Mouse (Mus musculus): ENCODE results near the gene Uchl4. TPM values are rescaled to one million over a fixed set of nuclear protein-coding genes. Genes with fewer than 3 reads are reported as not detected.
"Not testable (repeated sequence)": the region's sequence is repeated elsewhere in the genome, so short reads cannot be mapped to it uniquely, and the experiment has no call there.

Gene Uchl4
- polyA plus RNA-seq, 1 experiment from 2014 or later, result 5.2 TPM

DNA sequence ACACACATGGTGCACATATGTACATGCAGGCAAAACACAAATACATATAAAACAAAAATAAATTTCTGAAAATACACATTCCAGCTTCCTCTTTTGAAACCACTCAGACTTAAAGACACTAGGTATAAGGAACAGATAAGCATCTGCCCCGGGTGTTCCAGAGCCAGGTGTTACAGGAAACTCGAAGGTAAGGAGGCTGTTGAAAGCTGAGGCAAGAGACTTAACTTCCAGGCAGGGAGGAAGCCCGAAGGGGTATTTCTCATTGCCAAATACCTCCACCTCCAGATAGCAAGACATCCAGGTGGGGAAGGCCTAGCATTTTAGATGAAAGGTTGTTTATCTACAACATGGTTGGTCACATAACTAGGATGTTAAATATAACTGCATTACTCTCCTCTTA is 20.4 kb downstream of the Uchl4 start:
- WGBS, result 76% methylated on average over 3 of the region's 3 CpGs
- no peak overlapping the region for H3K27ac ChIP-seq (ENCODE audit: low read depth, low read length)

DNA sequence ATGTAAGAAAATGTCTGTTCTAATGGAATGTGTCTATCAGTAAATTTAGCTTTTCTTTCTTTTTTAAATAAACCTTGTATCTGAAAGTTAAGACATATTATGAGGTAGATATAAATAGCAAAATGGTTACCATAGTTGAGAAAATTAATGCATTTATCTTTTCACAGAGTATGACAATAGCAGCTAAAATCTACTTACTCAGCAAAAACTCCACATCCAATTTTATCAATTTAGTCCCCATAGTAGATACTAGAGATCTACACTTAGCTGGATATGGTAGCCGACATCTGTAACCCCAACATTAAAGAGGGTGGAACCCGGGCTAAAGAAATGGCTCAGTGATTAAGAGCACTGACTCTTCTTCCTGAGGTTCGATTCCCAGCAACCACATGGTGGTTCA is 21.2 kb downstream of the Uchl4 start:
- Histone ChIP-seq H3K36me3 (ENCODE audit: control insufficient read depth, insufficient read depth, low read length) (no peaks in the 10 kb centered on the region), H3K27ac (ENCODE audit: low read depth, low read length) (no peak overlapping the region), H3K27me3 (ENCODE audit: control insufficient read depth, insufficient read depth, low read length) (no peaks in the 10 kb centered on the region), H3K9ac (ENCODE audit: low read depth, low read length) (no peak overlapping the region), H3K9me3 (ENCODE audit: control insufficient read depth, low read length) (no peaks in the 10 kb centered on the region), H3K4me3 (ENCODE audit: low read depth, low read length) (no peak overlapping the region), H3K4me1 (replicated peaks; ENCODE audit: control insufficient read depth, insufficient read depth, low read length) (no peaks in the 10 kb centered on the region; the same call in 1 of the 2 replicates), H3K4me2 (replicated peaks; ENCODE audit: low read depth, low read length) (no peak overlapping the region)
- WGBS, result 89% methylated on average over 3 of the region's 3 CpGs
- no peak for ATAC-seq (ENCODE audit: low FRiP score)
- DNase-seq (ENCODE audit: low spot score), result no peak

More for the DNA sequence above, 20.4 kb downstream of the Uchl4 start:
- Histone ChIP-seq H3K27me3 (ENCODE audit: control insufficient read depth, insufficient read depth, low read length) (no peaks in the 10 kb centered on the region), H3K4me1 (replicated peaks; ENCODE audit: control insufficient read depth, insufficient read depth, low read length) (no peaks in the 10 kb centered on the region; the same call in 1 of the 2 replicates), H3K9me3 (ENCODE audit: control insufficient read depth, low read length) (no peaks in the 10 kb centered on the region), H3K9ac (ENCODE audit: low read depth, low read length) (no peak overlapping the region), H3K4me2 (replicated peaks; ENCODE audit: low read depth, low read length) (no peak overlapping the region), H3K4me3 (ENCODE audit: low read depth, low read length) (no peak overlapping the region), H3K36me3 (ENCODE audit: control insufficient read depth, insufficient read depth, low read length) (no peaks in the 10 kb centered on the region)
- ATAC-seq (ENCODE audit: low FRiP score) (no peak), DNase-seq (ENCODE audit: low spot score) (no peak)

DNA sequence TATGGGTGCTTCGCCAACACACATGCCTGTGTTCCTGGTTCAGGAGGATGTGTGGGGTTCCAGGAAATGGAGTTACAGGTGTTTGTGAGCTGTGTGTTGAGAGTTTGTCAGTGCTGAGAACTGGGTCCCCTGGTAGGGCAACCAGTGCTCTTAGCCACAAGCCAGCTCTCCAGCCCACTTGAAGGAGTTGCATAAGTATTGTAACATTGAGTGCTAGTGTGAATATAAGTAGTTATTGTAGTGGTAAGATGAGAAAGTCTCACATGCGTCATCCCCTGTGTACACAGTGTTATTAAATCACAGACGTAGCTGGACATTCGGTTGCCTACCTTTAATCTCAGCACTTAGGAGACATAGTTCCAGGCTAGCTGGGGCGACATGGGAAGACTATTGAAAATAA is 24.9 kb downstream of the Uchl4 start:
- no peak overlapping the region for H3K9ac ChIP-seq (ENCODE audit: low read depth, low read length)
- WGBS, result 91% methylated on average over 5 of the region's 5 CpGs
- H3K9me3 ChIP-seq (ENCODE audit: control insufficient read depth, low read length), result no peaks in the 10 kb centered on the region
- H3K4me2 ChIP-seq (replicated peaks; ENCODE audit: low read depth, low read length), result no peak overlapping the region
- no peak overlapping the region for H3K27ac ChIP-seq (ENCODE audit: low read depth, low read length)
- DNase-seq (ENCODE audit: low spot score) (no peak), ATAC-seq (ENCODE audit: low FRiP score) (no peak)
- H3K36me3 ChIP-seq (ENCODE audit: control insufficient read depth, insufficient read depth, low read length), result no peaks in the 10 kb centered on the region
- no peaks in the 10 kb centered on the region for H3K4me1 ChIP-seq (replicated peaks; ENCODE audit: control insufficient read depth, insufficient read depth, low read length)
- H3K27me3 ChIP-seq (ENCODE audit: control insufficient read depth, insufficient read depth, low read length), result no peaks in the 10 kb centered on the region
- no peak overlapping the region for H3K4me3 ChIP-seq (ENCODE audit: low read depth, low read length)

DNA sequence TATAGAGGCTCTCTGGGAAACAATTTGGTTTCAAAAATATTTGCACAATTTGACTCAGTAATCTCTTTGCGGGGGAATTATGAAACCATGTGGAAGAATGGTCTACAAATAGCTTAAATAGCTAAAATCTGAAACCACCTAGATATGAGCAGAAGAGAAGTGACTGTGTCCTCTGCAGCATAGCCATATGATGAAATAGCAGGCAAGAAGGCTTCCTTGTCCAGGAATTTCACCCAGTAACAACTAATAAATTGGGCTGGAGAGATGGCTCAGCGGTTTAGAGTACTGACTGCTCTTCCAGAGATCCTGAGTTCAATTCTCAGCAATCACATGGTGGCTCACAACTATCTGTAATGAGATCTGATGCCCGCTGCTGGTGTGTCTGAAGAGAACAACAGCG is 26.0 kb downstream of the Uchl4 start:
- H3K36me3 ChIP-seq (ENCODE audit: control insufficient read depth, insufficient read depth, low read length), result no peaks in the 10 kb centered on the region
- no peak overlapping the region for H3K9ac ChIP-seq (ENCODE audit: low read depth, low read length)
- H3K9me3 ChIP-seq (ENCODE audit: control insufficient read depth, low read length), result no peaks in the 10 kb centered on the region
- H3K27ac ChIP-seq (ENCODE audit: low read depth, low read length), result no peak overlapping the region
- DNase-seq (ENCODE audit: low spot score) (no peak), ATAC-seq (ENCODE audit: low FRiP score) (no peak)
- no peak overlapping the region for H3K4me2 ChIP-seq (replicated peaks; ENCODE audit: low read depth, low read length)
- WGBS, result 84% methylated on average over 4 of the region's 4 CpGs
- no peaks in the 10 kb centered on the region for H3K4me1 ChIP-seq (replicated peaks; ENCODE audit: control insufficient read depth, insufficient read depth, low read length)
- H3K4me3 ChIP-seq (ENCODE audit: low read depth, low read length), result no peak overlapping the region
- H3K27me3 ChIP-seq (ENCODE audit: control insufficient read depth, insufficient read depth, low read length), result no peaks in the 10 kb centered on the region

DNA sequence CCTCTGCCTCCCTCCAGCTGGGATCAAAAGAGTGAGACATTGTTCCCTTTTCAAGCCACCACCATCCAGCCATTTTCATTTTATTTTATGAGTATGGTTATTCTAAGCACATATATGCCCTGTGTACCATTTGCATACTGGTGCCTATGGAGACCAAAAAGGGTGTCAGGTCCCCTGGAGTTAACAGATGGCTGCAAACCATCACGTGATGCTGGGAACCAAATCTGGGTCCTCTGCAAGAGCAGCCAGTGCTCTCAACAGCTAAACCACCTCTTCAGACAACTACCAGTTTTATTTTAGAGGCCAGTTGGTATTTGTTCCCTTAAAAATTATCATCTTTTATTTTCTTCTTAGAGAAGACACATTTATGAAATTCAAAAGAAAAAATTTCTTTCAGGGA is 29.8 kb downstream of the Uchl4 start:
- Histone ChIP-seq H3K36me3 (ENCODE audit: control insufficient read depth, insufficient read depth, low read length) (no peaks in the 10 kb centered on the region), H3K27me3 (ENCODE audit: control insufficient read depth, insufficient read depth, low read length) (no peaks in the 10 kb centered on the region), H3K4me2 (replicated peaks; ENCODE audit: low read depth, low read length) (no peak overlapping the region), H3K9ac (ENCODE audit: low read depth, low read length) (no peak overlapping the region), H3K9me3 (ENCODE audit: control insufficient read depth, low read length) (no peaks in the 10 kb centered on the region), H3K4me3 (ENCODE audit: low read depth, low read length) (no peak overlapping the region), H3K4me1 (replicated peaks; ENCODE audit: control insufficient read depth, insufficient read depth, low read length) (no peaks in the 10 kb centered on the region), H3K27ac (ENCODE audit: low read depth, low read length) (no peak overlapping the region)
- 47% methylated on average over 1 of the region's 1 CpGs for WGBS
- no peak for ATAC-seq (ENCODE audit: low FRiP score)
- no peak for DNase-seq (ENCODE audit: low spot score)

DNA sequence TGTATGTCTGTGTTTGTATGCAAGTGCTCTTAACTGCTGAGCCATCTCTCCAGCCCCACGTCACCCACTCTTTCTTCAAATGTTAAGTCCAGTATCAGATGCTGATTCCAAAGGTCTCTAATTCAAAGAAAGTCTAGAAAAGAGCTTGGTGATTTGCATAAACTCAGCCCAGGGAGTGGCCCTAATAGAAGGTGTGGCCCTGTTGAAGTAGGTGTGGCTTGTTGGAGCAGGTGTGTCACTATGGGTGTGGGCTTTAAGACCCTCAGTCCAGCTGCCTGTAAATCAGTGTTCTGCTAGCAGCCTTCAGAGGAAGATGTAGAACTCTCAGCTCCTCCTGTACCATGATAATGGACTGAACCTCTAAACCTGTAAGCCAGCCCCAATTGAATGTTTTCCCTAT is 32.2 kb downstream of the Uchl4 start:
- H3K27me3 ChIP-seq (ENCODE audit: control insufficient read depth, insufficient read depth, low read length), result no peaks in the 10 kb centered on the region
- DNase-seq (ENCODE audit: low spot score), result no peak
- H3K9me3 ChIP-seq (ENCODE audit: control insufficient read depth, low read length), result no peaks in the 10 kb centered on the region
- no peak overlapping the region for H3K27ac ChIP-seq (ENCODE audit: low read depth, low read length)
- no peak for ATAC-seq (ENCODE audit: low FRiP score)
- H3K9ac ChIP-seq (ENCODE audit: low read depth, low read length), result no peak overlapping the region
- H3K36me3 ChIP-seq (ENCODE audit: control insufficient read depth, insufficient read depth, low read length), result no peaks in the 10 kb centered on the region
- WGBS, result 97% methylated on average over 1 of the region's 1 CpGs
- no peak overlapping the region for H3K4me2 ChIP-seq (replicated peaks; ENCODE audit: low read depth, low read length)
- no peaks in the 10 kb centered on the region for H3K4me1 ChIP-seq (replicated peaks; ENCODE audit: control insufficient read depth, insufficient read depth, low read length)
- no peak overlapping the region for H3K4me3 ChIP-seq (ENCODE audit: low read depth, low read length)

DNA sequence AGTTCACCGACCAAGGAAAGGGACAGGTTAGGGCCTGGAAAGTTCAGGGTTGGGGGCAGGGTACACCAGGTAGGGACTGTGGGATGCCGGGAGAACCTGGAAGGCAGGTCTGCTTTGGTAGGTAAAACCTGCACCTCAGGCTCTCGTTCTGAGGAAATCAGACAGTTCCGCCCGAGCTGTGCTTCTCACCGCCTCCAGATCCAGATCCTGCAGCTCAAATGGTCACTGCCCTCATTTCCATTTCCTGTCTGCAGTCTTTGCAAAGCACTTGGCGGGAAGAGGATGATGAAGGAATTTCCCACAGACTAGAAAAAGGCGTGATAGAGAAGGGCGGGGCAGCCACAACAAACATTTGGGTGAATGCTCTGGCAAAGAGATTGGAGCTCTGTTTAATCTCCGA is 33.2 kb downstream of the Uchl4 start:
- ATAC-seq (ENCODE audit: low FRiP score) (no peak), DNase-seq (ENCODE audit: low spot score) (no peak)
- Histone ChIP-seq H3K9ac (ENCODE audit: low read depth, low read length) (no peak overlapping the region), H3K36me3 (ENCODE audit: control insufficient read depth, insufficient read depth, low read length) (no peaks in the 10 kb centered on the region), H3K4me3 (ENCODE audit: low read depth, low read length) (no peak overlapping the region), H3K27ac (ENCODE audit: low read depth, low read length) (no peak overlapping the region), H3K27me3 (ENCODE audit: control insufficient read depth, insufficient read depth, low read length) (no peaks in the 10 kb centered on the region), H3K4me1 (replicated peaks; ENCODE audit: control insufficient read depth, insufficient read depth, low read length) (no peaks in the 10 kb centered on the region), H3K9me3 (ENCODE audit: control insufficient read depth, low read length) (no peaks in the 10 kb centered on the region), H3K4me2 (replicated peaks; ENCODE audit: low read depth, low read length) (no peak overlapping the region)
- WGBS, result 92% methylated on average over 10 of the region's 10 CpGs

DNA sequence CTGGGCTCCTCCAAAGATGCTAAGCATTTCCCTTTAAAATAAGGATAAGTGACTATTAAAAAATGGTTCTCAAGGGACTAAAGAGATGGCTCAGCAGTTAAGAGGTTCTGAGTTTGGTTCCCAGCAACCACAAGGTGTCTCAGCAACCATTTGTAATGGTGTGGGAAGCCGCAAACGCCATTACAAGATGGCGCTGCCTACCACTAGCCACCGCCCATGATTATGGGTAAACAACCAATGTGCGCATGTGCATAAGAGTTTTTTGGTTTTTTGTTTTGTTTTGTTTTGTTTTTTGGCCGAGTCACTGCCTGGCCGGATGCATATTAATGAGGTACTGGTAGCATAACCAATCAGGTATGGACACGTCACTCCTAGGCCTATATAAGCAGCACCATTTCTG is 33.8 kb downstream of the Uchl4 start:
- not testable (repeated sequence) for DNase-seq (ENCODE audit: low spot score); H3K27me3 ChIP-seq (ENCODE audit: control insufficient read depth, insufficient read depth, low read length); H3K36me3 ChIP-seq (ENCODE audit: control insufficient read depth, insufficient read depth, low read length); H3K4me2 ChIP-seq (replicated peaks; ENCODE audit: low read depth, low read length); H3K9me3 ChIP-seq (ENCODE audit: control insufficient read depth, low read length); H3K27ac ChIP-seq (ENCODE audit: low read depth, low read length); H3K9ac ChIP-seq (ENCODE audit: low read depth, low read length); H3K4me1 ChIP-seq (replicated peaks; ENCODE audit: control insufficient read depth, insufficient read depth, low read length); H3K4me3 ChIP-seq (ENCODE audit: low read depth, low read length); ATAC-seq (ENCODE audit: low FRiP score)
- WGBS, result 95% methylated on average over 8 of the region's 8 CpGs

DNA sequence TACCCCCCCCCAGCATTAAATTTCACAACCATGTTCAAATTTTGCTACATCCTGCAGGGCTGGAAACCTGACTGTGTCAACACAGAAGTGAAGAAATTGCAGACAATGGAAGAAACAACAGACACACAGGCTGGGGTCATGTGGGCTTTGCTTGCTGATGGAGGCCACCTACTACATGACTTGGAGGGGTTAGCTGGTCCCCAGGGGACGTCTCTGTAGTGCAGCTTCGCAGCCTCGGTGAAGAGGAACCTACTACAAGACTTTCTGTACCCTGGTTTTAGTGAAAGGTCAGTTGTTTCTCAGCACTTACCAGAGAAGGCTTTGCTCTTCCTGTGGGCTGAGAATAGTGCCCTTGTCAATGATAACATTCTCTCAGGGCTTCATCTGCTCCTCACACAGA is 36.2 kb downstream of the Uchl4 start:
- no peak overlapping the region for H3K27ac ChIP-seq (ENCODE audit: low read depth, low read length)
- no peak for DNase-seq (ENCODE audit: low spot score)
- ATAC-seq (ENCODE audit: low FRiP score), result no peak
- no peak overlapping the region for H3K4me2 ChIP-seq (replicated peaks; ENCODE audit: low read depth, low read length)
- no peaks in the 10 kb centered on the region for H3K9me3 ChIP-seq (ENCODE audit: control insufficient read depth, low read length)
- H3K4me3 ChIP-seq (ENCODE audit: low read depth, low read length), result no peak overlapping the region
- H3K36me3 ChIP-seq (ENCODE audit: control insufficient read depth, insufficient read depth, low read length), result no peaks in the 10 kb centered on the region
- WGBS, result 70% methylated on average over 3 of the region's 3 CpGs
- no peaks in the 10 kb centered on the region for H3K27me3 ChIP-seq (ENCODE audit: control insufficient read depth, insufficient read depth, low read length)
- no peak overlapping the region for H3K9ac ChIP-seq (ENCODE audit: low read depth, low read length)
- no peaks in the 10 kb centered on the region for H3K4me1 ChIP-seq (replicated peaks; ENCODE audit: control insufficient read depth, insufficient read depth, low read length)

Data from hindbrain, embryonic 11.5 days (tissue).